Mouse (Mus musculus): Measurements from ENCODE around the gene Neurl1a.

Gene Neurl1a

DNA sequence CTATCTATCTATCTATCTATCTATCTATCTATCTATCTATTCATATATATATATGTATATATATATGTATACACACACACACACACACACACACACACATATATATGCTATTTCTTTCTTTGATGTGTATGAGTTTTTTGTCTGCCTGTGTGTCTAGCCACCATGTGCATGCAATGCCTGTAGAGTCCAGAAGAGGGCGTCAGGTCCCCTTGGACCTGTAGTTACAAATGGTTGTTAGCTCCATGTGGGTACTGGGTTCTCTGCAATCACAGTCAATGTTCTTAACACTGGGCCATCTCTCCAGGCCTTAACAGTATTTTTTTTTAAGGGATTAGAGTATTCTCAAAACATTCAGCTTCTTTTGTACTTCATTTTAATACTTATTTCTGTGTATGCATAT lies 34.9 kb downstream of the Neurl1a start:
- DNase-seq, result no peak

DNA sequence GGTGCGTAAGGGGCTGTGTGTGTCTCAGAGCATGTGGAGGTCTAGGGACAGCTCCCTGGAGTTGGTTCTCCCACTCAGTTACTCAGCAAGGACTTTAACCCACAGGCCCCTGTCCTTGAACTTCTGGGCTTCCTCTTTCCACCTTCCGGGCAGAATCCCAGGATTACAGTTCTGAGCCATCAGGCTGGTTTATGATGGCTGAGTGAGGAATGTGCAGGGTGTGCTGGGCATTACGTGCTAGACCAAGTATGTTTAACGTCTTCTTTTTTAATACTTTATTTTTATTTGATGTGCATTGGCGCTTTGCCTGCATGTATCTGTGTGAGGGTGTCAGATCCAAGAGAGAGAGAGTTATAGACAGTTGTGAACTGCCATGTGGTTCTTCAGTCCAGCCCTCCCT lies 38.1 kb downstream of the Neurl1a start:
- no peak for DNase-seq

DNA sequence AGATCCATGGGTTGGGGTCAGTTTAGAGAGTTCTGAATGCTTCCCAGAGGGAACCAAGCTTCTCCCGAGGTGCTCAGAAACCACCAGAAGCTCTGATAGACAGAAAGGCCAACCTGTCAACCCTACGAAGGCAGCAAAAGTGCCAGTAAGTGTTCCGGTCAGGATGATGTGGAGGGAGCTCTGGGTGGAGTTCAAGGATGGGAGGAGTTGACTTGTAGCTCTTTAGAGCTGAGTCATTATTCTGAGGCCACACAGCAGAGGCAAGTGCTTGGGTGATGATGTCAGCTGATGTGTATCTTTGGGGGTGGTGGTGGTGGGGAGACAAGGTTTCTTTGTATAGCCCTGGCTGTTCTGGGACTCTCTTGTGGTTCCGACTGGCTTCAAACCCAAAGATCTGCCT lies 41.0 kb downstream of the Neurl1a start:
- no peak for DNase-seq

DNA sequence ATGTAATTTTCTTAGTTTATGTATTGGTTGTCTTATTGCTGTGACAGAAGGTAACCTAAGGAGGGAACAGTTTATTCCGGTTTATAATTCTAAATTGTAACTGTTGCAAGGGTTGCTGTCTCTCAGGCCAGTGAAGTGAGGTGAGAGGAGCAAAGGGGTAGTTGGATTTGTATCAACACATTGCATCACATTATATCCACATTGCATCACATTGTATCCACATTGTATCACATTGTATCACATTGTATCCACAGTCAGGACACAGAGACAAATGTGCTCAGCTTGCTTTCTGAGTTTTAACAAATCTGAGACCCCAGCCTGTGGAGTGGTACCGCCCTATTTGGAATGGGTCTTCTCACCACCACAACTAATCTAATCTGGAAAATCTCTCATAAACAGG lies 41.6 kb downstream of the Neurl1a start:
- no peak for DNase-seq

DNA sequence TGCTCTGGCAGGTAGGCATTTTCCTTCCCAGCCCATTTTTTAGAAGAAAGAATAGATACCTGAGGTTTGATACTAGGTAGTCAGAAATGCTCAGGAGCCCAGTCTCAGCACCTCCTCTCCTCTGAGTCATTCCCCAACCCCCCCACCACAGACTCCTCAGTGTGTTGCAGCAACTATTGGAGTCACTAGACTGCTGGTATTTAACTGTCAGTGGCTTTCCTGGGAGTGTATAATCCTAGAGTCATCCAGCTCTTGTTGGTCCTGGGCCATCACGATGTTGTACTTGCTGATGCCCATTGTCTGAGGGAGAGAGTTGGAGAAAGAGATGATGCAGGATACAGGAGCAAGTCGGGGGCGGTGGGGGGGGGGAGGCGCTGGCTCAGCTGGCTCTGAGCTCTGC lies 42.4 kb downstream of the Neurl1a start:
- DNase-seq, result no peak

DNA sequence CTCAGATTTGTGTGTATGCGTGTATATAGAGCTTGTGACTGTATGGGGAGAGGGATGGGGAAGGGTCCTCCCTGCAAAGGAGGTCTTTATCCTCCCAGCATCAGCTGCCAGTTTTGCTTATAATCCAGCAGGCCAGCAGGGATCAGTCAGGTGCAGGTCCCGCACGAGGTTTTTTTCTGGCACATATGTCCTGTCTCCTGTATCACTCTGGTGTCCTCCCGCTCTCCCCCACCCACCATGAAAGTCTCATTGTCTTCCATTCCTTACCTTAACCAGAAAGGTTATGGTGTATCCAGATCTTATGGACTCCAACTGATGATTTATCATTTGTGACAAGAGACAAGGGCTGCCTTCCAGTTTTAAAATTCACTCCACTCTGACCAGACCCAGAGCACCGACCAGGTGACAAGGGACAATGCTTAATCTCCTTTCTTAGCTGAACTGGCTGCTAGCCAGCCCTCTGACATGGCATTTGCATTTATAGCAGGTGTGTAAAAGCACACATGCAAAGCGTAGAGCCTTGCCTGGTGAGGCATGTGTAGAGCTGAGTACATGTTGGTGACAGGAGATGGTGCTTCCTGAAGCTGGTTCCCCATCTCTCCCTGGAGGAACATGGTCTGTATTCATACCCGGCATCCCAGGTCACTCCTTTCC lies 43.0 kb downstream of the Neurl1a start:
- no peak for DNase-seq

DNA sequence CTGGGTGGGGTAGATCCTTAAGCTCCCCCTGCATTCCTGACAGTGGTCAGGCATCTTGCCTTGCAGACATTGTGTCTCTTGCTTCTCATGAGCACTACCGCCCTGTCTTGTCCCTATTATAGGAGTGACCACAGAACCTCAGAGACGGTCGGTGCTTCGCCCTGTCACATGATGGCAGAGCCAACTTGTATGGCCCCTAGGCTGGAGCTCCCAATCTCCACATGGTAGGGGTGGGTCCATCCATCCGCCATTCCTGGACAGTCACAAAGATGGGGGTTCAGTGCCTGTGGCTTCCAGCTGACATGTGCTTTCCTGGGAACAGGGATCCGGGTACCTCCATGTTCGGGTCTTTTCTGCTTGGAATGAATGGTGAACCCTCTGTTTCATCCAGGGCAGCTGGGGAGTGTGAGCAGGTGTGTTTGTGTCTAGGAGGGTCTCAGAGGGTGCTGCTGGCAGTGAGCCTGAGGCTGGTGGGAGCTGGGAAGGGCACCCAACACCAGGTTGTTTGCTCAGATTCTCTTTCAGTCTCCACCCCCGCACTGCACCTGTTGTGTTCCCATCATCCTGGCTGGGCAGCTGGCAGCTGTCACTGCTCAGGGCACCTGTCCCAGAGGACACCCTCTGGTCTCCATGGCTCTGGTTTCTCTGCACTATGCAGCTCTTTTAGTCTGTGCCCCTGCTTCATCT lies 43.7 kb downstream of the Neurl1a start:
- no peak for DNase-seq

DNA sequence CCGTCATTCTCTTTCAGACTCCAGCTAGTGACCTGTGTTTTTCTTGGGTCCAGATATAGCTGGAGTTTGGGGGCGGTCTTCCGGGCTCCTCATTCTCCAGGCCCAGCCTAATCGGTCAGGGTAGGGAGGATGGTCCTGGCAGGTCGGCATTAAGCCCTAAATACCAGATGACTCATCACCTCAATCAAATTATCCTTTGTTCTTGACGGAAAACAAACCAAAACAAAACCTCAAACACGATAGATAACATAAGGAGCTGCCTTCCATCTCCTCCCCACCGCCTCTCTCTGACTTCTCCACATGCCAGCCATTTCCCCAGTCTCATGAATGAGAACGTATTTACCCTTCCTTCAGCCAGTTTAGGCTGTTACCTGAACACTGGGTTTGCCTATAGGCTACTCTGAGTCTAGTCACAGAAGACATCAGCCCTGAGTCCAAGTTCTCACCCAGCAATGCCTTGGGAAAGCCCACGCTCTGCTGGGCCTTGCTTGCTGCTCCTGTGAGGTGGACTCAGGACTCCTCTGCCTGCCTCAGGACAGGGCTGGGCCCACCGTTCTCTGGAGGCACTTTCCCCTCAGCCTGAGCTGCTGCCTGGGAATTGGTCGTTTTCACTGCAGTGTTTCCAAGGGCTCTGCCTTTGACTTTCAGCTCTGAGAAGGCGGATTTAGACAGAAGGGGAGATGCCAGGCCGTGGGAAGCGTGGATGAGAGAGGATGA lies 44.4 kb downstream of the Neurl1a start:
- no peak for DNase-seq

DNA sequence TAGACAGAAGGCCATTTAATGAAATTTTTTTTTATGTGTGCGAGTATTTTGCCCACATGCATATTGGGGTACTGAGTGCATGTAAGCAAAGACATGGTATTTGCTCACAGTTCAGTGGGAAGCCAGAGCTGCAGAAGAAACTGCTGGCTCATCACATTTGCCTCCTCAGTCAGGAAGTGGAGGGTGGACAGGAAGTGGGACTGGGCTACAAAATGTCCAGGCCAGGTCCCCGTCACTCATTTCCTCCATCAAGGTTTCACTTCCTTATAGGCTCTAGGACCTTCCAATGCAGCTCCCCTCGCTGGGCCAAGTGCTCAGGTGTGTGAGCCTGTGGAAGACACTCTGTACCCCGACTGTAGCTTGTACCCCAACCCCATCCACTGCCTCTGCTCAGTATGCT lies 46.1 kb downstream of the Neurl1a start:
- DNase-seq, result peak; percentile 34 to 35

DNA sequence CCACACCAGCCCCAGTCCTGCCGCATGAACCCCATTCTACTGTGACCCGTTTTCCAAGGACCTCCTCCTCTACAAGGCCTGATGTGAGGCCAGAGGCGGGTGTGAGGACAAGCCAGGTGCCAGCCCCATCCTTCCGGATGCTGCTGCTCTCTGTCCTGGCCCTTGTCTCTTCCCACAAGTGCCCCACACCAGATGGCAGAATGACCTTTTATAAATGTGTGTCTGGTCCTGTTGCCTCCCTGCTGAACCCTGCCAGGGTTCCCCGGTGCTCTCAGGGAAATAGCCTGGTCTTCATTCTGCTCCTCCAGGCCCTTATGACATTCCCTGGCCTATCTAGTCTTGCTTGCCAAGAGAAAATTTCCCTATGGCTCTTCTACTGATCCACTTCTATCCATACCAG lies 47.2 kb downstream of the Neurl1a start:
- no peak for DNase-seq

DNA sequence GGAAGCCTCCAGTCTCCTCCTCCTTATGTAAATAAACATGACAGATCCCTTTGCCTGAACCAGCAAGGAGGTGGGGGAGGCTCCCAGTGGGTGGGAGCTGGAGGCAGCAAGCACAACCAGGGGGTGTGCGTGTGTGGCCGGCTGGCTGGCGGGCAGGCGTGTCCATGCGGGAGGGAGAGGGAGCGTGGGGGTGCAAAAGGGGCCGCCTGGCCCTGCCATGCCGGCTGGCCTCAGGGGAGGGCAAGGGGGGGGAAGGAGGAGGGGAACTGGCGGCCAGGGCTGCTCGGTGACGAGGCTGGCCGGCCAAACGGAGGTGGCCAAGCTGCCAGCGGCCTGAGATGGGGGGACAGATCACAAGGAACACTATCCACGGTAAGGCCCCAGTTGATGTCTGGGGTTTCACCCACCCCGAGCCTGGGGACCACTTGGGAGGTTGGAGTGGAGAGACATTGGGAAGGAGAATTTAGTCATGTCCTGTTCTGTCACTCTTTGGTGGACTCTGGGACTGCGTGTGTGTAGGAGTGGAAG lies 50.2 kb downstream of the Neurl1a start:
- peak; percentile 53 to 54 for DNase-seq

DNA sequence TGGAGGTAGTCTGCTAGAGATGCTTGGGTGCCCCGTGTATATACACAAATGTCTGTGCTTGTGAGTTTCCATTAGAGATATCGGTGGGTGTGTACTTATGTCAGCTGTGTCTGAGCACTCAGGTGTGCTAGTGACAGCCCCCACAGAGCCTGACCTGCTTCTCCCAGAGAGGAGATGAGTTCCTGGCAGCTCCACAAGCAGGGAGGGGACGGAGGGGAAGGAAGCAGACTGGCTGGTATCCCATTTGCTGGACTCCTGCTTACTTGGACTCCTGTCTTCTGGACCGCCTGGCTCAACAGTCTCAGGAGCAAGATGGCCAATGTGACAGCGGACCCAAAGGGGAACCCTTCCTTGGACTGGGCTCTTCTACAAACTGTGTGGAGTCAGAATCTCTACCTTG lies 50.8 kb downstream of the Neurl1a start:
- no peak for DNase-seq

DNA sequence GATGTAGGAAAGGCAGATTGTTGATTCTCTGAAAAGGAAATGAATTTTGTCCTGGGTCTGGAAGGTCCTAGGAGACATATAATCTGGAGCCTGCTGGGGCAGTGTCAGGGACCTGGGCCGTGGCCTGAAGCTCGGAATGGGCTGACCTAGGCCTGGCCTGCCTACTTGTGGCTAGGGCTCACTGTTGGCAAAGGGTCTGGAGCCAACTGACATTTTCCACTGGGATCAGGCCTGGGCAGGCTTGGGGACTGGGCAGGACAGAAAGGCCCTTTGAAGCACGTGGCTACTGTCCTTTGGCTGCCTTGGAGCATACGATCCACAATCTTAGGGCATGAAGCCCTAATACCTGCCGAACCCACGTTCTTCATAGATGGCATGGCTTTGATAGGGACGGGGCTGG lies 51.5 kb downstream of the Neurl1a start:
- DNase-seq, result no peak

DNA sequence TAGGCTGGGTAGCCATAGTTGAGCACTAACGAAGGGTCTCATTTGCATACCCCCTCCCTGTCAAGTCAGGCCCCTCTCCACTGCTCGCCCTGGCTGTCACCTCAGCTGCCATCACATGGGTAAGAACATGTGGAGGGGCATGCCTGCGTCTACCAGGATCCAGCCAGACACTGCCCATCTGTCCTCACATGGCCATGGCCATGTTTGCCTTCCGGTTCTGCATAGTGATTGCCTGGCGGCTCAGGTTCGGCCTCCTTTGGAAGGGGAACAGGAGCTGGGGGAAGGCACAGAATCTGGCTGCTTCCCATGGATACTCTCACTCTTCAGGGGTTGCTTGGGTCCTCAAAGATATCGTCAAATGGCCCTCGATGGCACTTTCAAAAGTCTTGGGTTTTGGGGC lies 52.1 kb downstream of the Neurl1a start:
- DNase-seq, result no peak

DNA sequence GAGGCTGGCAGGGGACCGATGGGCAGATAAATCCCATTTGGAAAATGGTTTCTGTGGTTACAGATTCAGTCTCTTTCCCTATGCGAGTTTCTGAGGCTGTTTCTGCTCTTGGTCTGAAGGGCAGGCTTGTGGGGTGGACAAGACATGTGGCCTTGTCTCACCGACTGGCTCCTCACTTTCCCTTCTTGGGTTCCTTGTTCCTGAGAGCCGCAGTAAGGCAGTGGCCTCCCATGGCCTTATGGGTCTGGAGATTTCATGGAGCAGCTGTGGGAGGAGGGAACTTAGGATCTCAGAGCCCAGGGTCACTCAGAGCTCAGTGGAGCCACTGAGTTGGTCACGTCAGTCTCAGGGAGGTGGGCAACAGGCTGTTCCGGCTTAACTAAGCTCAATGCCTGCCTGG lies 52.8 kb downstream of the Neurl1a start:
- DNase-seq, result no peak

DNA sequence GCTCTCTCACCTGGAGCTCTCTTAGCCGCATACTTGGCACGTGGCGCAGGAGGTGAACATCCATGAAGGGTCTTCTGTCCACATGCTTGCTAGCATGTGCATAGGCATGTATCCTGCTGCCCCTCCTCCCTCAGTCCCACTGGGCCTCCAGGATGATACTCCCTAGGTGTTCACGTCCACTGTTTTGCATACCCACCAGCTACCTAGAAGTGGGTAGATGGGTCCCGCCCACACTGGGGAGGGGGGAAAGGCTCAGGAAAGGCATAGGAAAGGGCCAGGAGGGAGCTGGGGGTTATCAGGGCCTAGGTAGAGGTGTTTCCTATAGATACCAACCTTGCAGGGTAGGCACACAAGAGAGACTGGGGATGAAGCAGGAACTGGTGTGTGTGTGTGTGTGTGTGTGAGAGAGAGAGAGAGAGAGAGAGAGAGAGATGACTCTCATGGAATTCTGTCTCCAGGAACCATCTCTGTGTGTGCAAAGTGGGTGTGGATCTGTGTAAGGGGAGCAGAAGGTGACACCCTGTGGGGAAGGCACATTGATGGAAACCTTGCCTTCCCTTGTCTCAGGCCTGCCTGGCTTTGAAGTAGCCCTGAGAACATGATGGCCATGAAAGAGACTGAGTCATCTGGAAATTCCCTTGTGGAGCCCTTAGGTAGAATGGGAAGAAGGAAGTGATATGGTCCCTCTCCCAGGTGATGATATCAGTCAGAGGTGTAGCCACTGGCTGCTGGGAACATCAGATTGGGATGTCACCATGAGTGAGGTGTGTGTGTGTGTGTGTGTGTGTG lies 53.7 kb downstream of the Neurl1a start:
- no peak for DNase-seq

DNA sequence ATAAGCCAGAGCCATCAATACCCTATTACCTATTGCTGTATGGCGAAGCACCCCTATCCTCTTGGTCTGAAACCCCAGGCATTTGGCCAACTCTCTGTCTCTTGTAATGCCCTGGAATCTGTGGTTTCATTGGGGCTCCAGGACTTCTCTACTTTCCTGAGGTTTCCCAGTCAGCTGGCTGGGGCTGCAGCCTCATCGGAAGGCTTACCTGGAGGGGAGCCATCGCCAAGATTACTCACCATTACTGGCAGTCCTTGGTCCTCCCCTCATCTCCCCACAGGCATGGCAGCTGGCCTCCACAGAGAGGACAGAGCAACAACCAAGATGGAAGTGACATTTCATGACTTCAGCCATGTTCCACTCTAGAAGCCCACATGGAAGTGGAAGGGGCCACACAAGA lies 54.5 kb downstream of the Neurl1a start:
- DNase-seq, result no peak

DNA sequence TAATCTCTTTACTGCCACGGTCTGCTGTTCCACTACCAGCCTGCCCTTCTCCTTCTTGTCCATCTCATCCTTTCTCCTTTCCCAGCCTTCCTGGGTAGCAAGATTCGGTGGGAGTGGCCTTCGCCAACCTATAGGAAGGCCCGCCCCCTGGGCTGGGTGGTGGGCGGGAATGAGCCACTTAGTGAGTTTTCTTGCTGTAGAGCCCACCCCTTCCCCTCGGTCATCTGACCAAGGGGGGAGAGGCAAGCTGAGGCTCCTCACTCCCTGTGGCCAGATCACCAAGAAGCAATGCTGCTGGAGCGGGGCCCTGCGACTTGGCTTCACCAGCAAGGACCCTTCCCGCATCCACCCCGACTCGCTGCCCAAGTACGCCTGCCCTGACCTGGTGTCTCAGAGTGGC lies 61.5 kb downstream of the Neurl1a start:
- no peak for DNase-seq

DNA sequence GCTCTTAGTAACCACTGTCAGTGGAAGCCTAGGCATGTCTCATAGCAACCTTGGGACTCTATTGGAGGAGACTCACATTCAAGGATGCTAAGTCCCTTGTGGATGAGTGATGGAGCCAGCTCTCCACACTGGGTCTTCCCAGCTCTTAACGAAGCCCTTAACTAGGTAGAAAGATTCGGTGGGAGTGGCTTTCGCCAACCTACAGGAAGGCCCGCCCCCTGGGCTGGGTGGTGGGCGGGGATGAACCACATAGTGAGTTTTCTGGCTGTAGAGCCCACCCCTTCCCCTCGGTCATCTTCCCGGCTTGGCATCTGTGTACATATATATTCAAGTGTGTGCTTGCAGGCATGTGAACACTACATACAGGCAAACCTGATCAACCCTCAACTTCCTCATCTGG lies 62.3 kb downstream of the Neurl1a start:
- DNase-seq, result no peak

DNA sequence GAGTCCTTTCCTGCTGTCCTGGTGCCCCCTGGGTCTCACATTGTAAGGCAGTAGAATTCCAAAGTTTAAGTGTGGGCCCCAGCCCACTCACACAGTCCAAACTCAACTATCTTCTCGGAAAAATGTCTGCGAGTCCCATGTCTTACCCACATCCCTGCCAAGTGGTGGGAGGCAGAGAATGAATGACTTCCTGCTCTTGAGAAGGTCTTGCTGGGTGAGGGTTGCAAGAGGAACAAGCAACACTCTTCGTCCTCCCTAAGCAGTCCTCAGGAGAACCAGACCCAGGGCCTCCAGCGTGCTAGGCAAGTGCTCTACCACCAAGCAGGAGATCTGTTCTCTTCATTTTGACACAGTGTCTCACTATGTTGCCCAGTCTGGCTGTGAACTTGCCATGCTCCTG lies 63.6 kb downstream of the Neurl1a start:
- no peak for DNase-seq

DNA sequence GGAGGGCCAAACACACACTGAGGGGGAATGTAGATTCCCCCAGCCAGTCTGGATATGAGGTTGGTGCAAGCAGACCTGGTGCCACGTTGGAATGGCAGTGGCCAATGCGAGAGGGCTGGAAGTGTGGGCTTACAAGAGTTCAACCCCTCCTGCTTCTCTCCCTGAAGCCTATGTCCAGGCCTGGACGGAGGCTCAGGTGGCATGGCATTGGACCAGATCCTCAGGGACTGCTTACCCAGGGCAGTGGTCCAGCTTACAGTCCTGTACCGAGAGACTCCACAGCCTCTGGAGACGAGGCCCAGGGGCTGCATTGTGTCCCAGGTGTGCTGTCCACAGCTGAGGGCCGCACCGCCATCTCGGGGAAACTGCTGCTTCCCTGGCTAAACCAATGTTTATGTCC lies 66.9 kb downstream of the Neurl1a start:
- DNase-seq, result no peak

DNA sequence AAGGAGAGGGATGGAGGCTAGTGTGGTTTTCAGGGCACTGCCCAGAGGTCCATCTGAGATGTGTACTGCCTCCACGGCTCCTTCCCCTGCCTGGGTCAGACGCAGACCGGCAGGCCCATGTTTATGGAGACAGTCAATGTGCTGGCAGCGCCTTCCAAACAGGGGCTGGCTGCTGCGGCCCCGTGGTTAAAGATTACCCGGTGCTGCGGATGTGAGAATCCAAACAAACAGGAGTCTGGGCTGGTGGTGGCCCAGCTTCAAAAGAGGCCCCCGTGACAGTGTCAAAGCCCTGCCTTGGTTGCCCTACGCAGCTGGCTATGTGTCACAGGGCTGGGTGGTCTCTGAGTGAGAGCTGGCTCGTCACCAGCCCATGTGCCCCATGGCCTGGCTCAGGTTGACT lies 69.2 kb downstream of the Neurl1a start:
- peak; percentile 81 to 87 for DNase-seq

DNA sequence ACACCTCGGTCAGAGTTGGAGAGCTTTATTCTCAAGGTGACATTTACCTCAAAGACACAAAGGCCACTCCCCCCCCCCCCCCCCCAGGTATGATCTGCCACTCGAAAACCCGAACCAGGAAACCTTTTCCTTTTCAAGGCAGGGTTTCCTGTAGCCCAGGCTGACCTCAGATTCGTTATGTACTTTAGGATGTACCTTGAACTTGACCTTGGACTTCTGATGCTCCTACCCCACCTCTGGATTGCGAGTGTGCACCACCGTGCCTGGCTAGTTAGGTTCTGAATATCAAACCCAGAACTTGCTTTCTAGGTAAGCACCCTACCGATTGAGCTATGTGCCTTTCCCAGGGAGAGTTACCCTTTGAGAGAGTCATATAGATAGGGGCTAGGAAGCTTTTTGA lies 69.7 kb downstream of the Neurl1a start:
- no peak for DNase-seq
